Mouse (Mus musculus) lung, embryonic 14.5 days (tissue): ENCODE measurements around the gene Aldh16a1. TPM values are rescaled to one million over a fixed set of nuclear protein-coding genes. Genes with fewer than 3 reads are reported as not detected.

Source experiments
- ATAC-seq: fragments of 200-750 bp; cut with Nextera tagmentation; 2 replicates; pipeline ENCODE4 v1.8.0; 2017; ENCODE audit warnings: mild to moderate bottlenecking, moderate TSS enrichment, moderate library complexity; ENCODE audit not compliant: insufficient read depth
- DNase-seq: peaks from one replicate; pipeline ENCODE4 v3.0.0-alpha.2; 2015
- H3K27ac ChIP-seq: fragments of 300-500 bp; sonication (generic); 2 replicates; pipeline ENCODE4 v1.5.1; 2014; ENCODE audit warnings: low read depth, mild to moderate bottlenecking, moderate library complexity
- H3K27me3 ChIP-seq: fragments of 300-500 bp; sonication (generic); 2 replicates; pipeline ENCODE4 v1.6.1; 2014; ENCODE audit warnings: low read length, control low read depth; ENCODE audit not compliant: insufficient read depth
- H3K36me3 ChIP-seq: fragments of 300-500 bp; sonication (generic); 2 replicates; pipeline ENCODE4 v1.6.1; 2014; ENCODE audit warnings: control low read depth; ENCODE audit not compliant: insufficient read depth
- H3K4me1 ChIP-seq: fragments of 300-500 bp; sonication (generic); 2 replicates; pipeline ENCODE4 v1.6.1; 2014; ENCODE audit warnings: antibody characterized with exemption, control low read depth; ENCODE audit not compliant: insufficient read depth
- H3K4me2 ChIP-seq: fragments of 300-500 bp; sonication (generic); 2 replicates; pipeline ENCODE4 v1.6.1; 2014; ENCODE audit warnings: mild to moderate bottlenecking
- H3K4me3 ChIP-seq: fragments of 300-500 bp; sonication (generic); 2 replicates; pipeline ENCODE4 v1.5.1; 2014; ENCODE audit warnings: low read depth, low read length
- H3K9ac ChIP-seq: fragments of 300-500 bp; sonication (generic); 2 replicates; pipeline ENCODE4 v1.6.1; 2014
- H3K9me3 ChIP-seq: fragments of 300-500 bp; sonication (generic); 2 replicates; pipeline ENCODE4 v1.6.1; 2016; ENCODE audit warnings: low read depth, low read length, control low read depth
- CTCF ChIP-seq: IDR thresholded peaks from 2 replicates; pipeline ENCODE4 v1.5.1; 2016; ENCODE audit warnings: antibody characterized with exemption, low read depth
- WGBS: fragments of 180-500 bp; shearing (Covaris S2); extraction: QIAGEN DNeasy Blood & Tissue Kit; methylation state at CpG from one replicate; pipeline ENCODE4 v1.1.7; 2014; 5-methylcytosine and 5-hydroxymethylcytosine counted together
- polyA plus RNA-seq: library from polyadenylated mRNA; unstranded; fragments of >200 nt; fragmentation: Nextera tagmentation; extraction: Ambion mirVana; gene quantifications from 2 replicates; pipeline ENCODE4 v1.2.1, GENCODE M21; 2014

Gene Aldh16a1
- polyA plus RNA-seq, 1 experiment from 2014 or later, result 52.9 TPM

GRCm38 (mm10) chr7:45169495-45169894 lies 15.1 kb upstream of the Aldh16a1 start:
- H3K4me1 ChIP-seq, result no peaks in the 10 kb centered on the region
- 85% methylated on average over 3 of the region's 3 CpGs for WGBS
- no peak for DNase-seq

DNA sequence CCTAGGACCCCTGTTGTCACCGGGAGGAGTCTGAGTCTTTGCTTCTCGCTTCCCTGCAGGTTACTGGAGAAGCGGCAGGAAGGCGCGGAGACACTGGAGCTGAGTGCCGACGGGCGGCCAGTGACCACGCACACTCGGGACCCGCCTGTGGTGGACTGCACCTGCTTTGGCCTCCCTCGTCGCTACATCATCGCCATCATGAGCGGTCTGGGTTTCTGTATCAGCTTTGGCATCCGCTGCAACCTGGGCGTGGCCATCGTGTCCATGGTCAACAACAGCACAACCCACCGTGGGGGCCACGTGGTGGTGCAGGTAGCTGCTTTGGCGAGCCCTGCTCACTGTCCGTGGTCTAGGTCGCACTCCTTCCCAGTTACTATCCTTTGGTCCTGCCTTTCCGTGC lies 14.3 kb upstream of the Aldh16a1 start:
- H3K9ac ChIP-seq, result no peak overlapping the region
- H3K27me3 ChIP-seq, result peaks cover 67% of the 10 kb centered on the region
- peaks cover 17% of the 10 kb centered on the region for H3K9me3 ChIP-seq
- no peak overlapping the region for H3K4me3 ChIP-seq
- no peaks in the 10 kb centered on the region for H3K4me1 ChIP-seq
- 6% methylated on average over 24 of the region's 24 CpGs for WGBS
- ATAC-seq (no peak), DNase-seq (no peak)
- no peak overlapping the region for H3K4me2 ChIP-seq
- no peak overlapping the region for H3K27ac ChIP-seq
- no peaks in the 10 kb centered on the region for H3K36me3 ChIP-seq
- TF ChIP-seq CTCF, result no peak

More at GRCm38 (mm10) chr7:45169495-45169894, 15.1 kb upstream of the Aldh16a1 start:
- no peak for ATAC-seq
- Histone ChIP-seq H3K36me3 (no peaks in the 10 kb centered on the region), H3K27me3 (peaks cover 65% of the 10 kb centered on the region), H3K9ac (no peak overlapping the region), H3K4me2 (no peak overlapping the region), H3K9me3 (peaks cover 17% of the 10 kb centered on the region), H3K4me3 (no peak overlapping the region), H3K27ac (no peak overlapping the region)
- no peak for TF ChIP-seq CTCF

- Histone ChIP-seq H3K27ac (no peak overlapping the region), H3K4me2 (no peak overlapping the region), H3K27me3 (peaks cover 74% of the 10 kb centered on the region), H3K9ac (no peak overlapping the region), H3K9me3 (peaks cover 17% of the 10 kb centered on the region), H3K4me1 (no peaks in the 10 kb centered on the region), H3K4me3 (no peak overlapping the region), H3K36me3 (no peaks in the 10 kb centered on the region)
- TF ChIP-seq CTCF, result no peak
- 3% methylated on average over 19 of the region's 19 CpGs for WGBS
- DNase-seq (no peak), ATAC-seq (no peak)
Measured at GRCm38 (mm10) chr7:45167761-45168445, 13.5 kb upstream of the Aldh16a1 start.

DNA sequence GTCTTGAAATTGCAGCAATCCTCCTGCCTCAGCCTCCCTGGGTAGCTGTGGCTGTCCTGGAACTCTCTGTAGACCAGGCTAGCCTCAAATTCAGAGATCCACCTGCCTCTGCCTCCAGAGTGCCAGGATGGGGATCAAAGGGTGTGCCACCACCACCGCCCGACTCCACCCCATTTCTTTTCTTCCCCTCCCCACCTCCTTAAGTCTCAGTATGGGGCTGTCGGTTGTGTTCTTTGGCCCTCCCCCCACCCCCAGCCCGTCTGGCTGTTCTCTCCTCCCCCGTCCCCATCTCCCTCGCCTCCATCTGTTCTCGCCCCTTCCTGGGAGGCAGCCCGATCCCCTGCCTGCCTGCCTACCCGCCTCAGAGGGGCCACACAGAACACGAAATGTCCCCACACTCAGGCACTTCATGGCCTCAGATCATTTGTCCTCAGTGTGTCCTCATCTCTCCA lies 12.6 kb upstream of the Aldh16a1 start:
- ATAC-seq (no peak), DNase-seq (no peak)
- Histone ChIP-seq H3K4me1 (peaks cover 4% of the 10 kb centered on the region; the same call in 1 of the 2 replicates), H3K9ac (no peak overlapping the region), H3K4me2 (no peak overlapping the region), H3K27ac (no peak overlapping the region), H3K36me3 (no peaks in the 10 kb centered on the region), H3K27me3 (peaks cover 80% of the 10 kb centered on the region), H3K4me3 (no peak overlapping the region), H3K9me3 (peaks cover 17% of the 10 kb centered on the region)
- WGBS, result 15% methylated on average over 9 of the region's 10 CpGs
- TF ChIP-seq CTCF, result no peak

DNA sequence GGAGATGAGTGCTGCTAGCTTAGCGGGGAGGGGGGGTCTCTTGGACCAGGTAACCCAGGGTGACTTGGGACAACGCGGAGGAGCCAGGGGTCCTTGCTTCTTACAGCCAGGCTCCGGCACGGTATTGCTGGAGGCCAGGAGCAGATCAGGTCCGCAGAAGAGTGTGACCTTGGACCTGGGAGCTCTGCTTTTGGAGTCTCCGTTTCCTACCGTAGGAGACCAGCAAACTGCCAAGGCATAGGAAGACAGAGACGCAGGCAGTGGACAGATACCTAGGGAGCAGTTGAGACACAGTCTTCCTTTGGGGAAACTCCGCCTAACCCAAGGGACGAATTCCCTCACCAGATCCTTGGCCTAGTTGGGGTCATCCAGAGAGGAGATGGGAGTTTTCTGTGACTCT lies 11.3 kb upstream of the Aldh16a1 start:
- Histone ChIP-seq H3K36me3 (no peaks in the 10 kb centered on the region), H3K4me2 (no peak overlapping the region), H3K9ac (no peak overlapping the region), H3K27ac (no peak overlapping the region), H3K4me1 (peaks cover 4% of the 10 kb centered on the region; the same call in 1 of the 2 replicates), H3K27me3 (peaks cover 80% of the 10 kb centered on the region), H3K4me3 (no peak overlapping the region), H3K9me3 (peaks cover 17% of the 10 kb centered on the region)
- no peak for TF ChIP-seq CTCF
- ATAC-seq (no peak), DNase-seq (no peak)
- 43% methylated on average over 11 of the region's 11 CpGs for WGBS

DNA sequence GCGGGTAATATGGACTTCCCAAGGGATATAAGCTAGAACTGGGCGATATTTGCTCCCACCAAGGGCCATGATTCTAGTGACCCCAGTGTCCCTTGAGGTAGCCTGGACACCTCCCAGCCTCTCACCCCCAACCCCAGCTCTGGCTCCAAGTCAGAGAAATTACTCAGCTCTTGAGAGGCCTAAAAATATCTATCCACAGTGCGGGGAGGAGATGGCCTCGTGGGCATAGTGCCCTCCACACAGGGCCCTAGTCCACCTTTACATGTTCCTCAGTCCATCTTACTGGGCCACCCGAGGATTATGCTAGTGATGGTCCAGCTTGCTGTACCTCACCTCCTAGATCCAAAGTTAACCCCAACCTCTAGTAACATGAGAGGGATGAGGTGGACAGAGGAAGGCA lies 10.4 kb upstream of the Aldh16a1 start:
- Histone ChIP-seq H3K4me3 (no peak overlapping the region), H3K27ac (no peak overlapping the region), H3K4me2 (no peak overlapping the region), H3K36me3 (peaks cover 7% of the 10 kb centered on the region; the same call in 1 of the 2 replicates), H3K9me3 (peaks cover 11% of the 10 kb centered on the region), H3K27me3 (peaks cover 75% of the 10 kb centered on the region), H3K4me1 (peaks cover 4% of the 10 kb centered on the region; the same call in 1 of the 2 replicates), H3K9ac (no peak overlapping the region)
- no peak for DNase-seq
- ATAC-seq, result no peak
- 60% methylated on average over 5 of the region's 5 CpGs for WGBS
- no peak for TF ChIP-seq CTCF

DNA sequence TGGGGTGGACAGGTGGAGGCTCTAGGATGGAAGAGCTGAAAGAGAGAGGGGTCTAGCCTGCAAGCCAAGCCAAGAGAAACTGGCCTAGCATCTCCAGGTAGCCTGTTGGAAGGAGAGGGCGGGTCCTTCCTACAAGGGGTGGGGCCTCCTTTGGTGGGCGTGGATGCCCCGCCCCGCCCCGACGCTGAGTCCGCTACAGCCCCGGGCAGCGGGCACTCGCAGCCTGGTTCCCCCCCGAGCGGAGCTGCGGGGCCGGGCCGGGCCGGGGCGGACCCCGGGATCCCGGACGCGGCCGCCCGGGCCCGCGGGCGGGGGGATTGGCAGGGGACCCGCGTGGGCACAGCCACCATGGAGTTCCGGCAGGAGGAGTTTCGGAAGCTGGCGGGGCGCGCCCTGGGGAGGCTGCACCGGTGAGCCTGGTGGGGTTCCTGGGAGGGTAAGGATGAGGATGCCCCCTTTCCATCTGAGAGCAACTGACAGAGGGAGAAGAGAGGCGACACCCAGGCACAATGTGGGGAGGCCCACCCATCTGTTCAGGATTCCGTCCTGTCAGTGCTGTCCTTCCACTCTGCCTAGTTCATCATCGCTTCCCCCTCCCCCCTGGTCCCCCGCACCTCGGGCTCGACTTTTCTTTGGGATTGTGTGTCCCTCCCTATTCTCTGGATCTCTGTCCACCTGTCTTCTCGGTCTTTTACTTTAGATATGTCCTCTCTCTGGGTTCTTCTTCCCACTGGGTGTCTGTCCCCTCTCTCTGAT lies 9.5 kb upstream of the Aldh16a1 start, which contains the start of gene Slc17a7:
TSS of gene Slc17a7 (plus strand) at position 215 of the 756 bp plus-strand sequence.
- Histone ChIP-seq H3K9ac (peak within 1 kb of the TSS; percentile 38), H3K27me3 (peaks cover 66% of the 10 kb centered on the region), H3K4me2 (peak within 1 kb of the TSS; percentile 72), H3K9me3 (peaks cover 2% of the 10 kb centered on the region; the same call in 1 of the 2 replicates), H3K36me3 (peaks cover 15% of the 10 kb centered on the region; the same call in 1 of the 2 replicates), H3K4me3 (peak within 1 kb of the TSS; percentile 39), H3K4me1 (peaks cover 4% of the 10 kb centered on the region; the same call in 1 of the 2 replicates), H3K27ac (no peak within 1 kb of the TSS)
- ATAC-seq, result no peak
- peak; percentile 60 for DNase-seq
- 1% methylated on average over 39 of the region's 41 CpGs for whole genome bisulfite sequencing
- no peak for TF ChIP-seq CTCF
